Mouse (Mus musculus): ENCODE data around the gene Zbtb46.
"Not testable (repeated sequence)": the region's sequence is repeated elsewhere in the genome, so short reads cannot be mapped to it uniquely, and the experiment has no call there.

Gene Zbtb46

GRCm38 (mm10) chr2:181459153-181459672, at the start of gene Zbtb46:
Gene Zbtb46 (minus strand): TSS chr2:181459426.
- peak; percentile 66 for DNase-seq (ENCODE audit: low read depth, low spot score)

DNA sequence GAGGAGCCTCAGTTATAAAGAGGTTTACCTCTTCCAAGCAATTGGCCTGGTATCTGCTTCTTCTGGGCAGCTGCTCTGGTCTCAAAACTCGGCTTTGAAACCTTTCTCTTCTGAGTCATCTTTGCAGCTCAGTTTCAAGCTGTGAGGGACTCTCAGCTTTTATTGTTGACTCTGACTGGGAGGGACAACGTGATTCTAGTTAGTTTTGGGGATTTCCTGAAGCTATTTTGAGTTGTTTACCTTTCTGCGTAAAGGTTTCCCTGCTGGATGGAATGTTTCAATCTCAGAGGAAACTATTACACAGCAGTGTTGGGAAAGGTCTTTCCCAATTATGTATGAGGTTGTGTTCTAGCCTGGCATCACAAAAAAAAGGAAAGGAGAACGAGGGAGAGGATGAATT, 39.4 kb upstream of the Zbtb46 start:
- DNase-seq (ENCODE audit: low read depth, low spot score), result no peak

- peak; percentile 49 for DNase-seq (ENCODE audit: low read depth, low spot score)
These were observed 38.3 kb upstream of the Zbtb46 start for GRCm38 (mm10) chr2:181497548-181497875.

DNA sequence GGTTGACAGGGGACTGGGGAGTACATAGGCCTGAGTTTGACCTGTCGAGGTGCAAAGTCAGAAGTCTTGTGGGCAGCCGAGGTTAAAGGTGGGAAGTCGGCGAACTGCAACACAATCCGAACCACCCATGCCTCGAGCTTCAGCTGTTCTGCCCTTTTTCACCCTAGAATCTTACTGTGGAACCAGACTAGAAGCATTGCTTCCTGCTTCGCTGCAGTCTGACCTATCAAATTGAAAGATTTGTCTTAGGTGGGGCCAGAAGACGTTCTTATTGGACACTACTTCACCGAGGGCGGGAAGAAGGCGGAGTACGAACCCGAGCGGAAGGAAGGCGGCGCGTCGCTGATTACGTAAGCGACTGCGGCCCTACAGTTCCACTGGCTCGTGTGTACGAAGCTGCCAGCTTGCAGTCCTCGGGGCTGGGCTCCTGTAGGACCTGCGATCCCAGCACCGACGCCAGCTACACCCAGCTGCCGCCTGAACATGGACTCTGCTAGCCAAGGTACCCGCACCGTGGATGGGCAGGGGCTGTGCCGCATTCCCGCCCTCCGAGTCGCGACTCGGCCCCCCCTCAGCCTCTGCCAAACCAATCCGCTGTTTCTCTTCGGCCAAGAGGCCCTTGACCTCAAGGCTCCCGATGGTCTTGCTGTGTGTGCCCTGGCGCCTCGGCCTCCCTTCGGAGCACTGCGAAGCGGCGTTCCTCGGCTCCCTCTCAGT, 37.8 kb upstream of the Zbtb46 start, which contains the start of gene Tpd52l2:
Gene Tpd52l2 (plus strand): TSS at position 312 of the 717 bp plus-strand sequence.
- DNase-seq (ENCODE audit: low read depth, low spot score), result peak; percentile 97

- DNase-seq (ENCODE audit: low read depth, low spot score), result no peak
These were observed 37.1 kb upstream of the Zbtb46 start for GRCm38 (mm10) chr2:181496281-181496680.

DNA sequence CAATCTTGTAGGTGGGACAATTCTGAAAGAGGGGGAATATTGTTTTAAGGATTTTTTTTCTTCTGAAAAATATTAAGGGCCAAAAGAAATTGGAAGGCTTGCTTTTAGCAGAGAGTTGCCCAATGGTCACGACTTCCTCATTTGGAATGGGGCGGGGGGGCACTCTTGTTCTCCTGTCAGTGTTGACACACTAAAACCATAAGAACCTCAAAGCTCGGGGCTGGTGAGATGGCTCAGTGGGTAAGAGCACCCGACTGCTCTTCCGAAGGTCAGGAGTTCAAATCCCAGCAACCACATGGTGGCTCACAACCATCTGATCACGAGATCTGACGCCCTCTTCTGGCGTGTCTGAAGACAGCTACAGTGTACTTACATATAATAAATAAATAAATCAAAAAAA, 36.6 kb upstream of the Zbtb46 start:
- DNase-seq (ENCODE audit: low read depth, low spot score), result not testable (repeated sequence)

GRCm38 (mm10) chr2:181494266-181494945, 35.2 kb upstream of the Zbtb46 start:
- no peak for DNase-seq (ENCODE audit: low read depth, low spot score)

GRCm38 (mm10) chr2:181493156-181493927, 34.1 kb upstream of the Zbtb46 start, which contains the start of gene Abhd16b:
Gene Abhd16b (plus strand): TSS chr2:181493206.
- no peak for DNase-seq (ENCODE audit: low read depth, low spot score)

DNA sequence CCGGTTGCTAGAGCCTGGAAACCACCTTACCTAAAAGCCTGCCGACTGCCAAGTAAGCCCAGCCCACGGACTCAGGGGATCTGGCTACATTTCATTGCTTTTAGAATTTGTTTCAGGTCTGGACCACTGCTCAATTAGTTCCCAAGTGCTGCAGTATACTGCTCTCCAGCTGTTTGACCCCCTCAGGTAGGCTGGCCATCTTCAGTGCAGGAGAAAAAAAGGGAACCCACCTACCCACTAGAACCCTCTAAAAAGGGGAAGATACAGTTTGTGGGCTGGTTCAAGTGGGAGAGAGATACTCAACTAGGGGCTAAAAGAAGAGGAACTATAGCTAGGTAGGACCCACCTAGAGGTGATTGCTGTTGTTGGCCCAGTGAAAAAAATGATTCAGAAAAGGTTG, 33.0 kb upstream of the Zbtb46 start:
- DNase-seq (ENCODE audit: low read depth, low spot score), result no peak

GRCm38 (mm10) chr2:181491432-181492205, 32.4 kb upstream of the Zbtb46 start:
- no peak for DNase-seq (ENCODE audit: low read depth, low spot score)

- peak; percentile 43 for DNase-seq (ENCODE audit: low read depth, low spot score)
These were observed 28.4 kb upstream of the Zbtb46 start for GRCm38 (mm10) chr2:181487338-181488277.

GRCm38 (mm10) chr2:181485741-181486140, 26.5 kb upstream of the Zbtb46 start:
- no peak for DNase-seq (ENCODE audit: low read depth, low spot score)

GRCm38 (mm10) chr2:181484456-181485233, 25.4 kb upstream of the Zbtb46 start:
- no peak for DNase-seq (ENCODE audit: low read depth, low spot score)

GRCm38 (mm10) chr2:181483562-181484318, 24.5 kb upstream of the Zbtb46 start:
- DNase-seq (ENCODE audit: low read depth, low spot score), result no peak

GRCm38 (mm10) chr2:181483120-181483519, 23.9 kb upstream of the Zbtb46 start:
- no peak for DNase-seq (ENCODE audit: low read depth, low spot score)

GRCm38 (mm10) chr2:181472256-181472827, 13.1 kb upstream of the Zbtb46 start:
- no peak for DNase-seq (ENCODE audit: low read depth, low spot score)

DNA sequence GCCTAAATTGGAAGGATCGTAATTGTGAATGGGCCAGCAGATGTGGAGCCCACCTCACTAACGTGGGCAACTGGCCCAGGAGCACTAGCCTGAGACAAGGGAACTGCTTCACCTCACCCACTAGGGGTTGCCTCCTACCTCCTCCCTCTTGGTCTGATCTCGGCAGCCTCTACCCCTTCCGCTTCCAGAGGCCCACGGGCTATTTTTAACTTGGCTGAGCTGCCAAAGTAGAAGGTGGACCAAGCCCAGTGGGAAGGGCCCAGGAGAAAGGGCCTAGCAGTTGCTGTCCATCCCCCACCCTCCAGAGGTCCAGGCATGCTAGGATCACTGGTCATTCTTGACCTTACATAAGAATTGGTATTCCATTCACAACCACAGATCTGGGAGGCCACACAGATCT, 12.0 kb upstream of the Zbtb46 start:
- DNase-seq (ENCODE audit: low read depth, low spot score), result peak; percentile 80

DNA sequence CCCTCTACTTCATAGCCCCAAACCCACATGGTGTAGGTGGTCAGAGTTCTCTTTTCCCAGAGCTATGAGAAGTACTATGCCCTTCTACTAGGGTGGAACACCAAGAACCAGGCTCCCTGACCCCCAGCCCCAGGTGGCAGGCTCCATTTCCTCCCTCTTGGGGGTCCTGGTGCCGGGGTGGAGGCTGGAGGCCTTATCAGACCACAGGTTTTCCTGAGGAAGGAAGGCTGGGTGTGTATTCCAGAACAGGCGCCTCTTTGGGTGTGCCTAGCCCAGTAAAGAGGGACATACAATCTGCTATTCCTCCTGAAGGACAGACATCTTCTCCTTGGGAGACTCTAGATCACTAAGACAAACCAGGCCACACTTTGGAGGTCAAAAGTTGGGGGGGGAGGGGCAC, 11.1 kb upstream of the Zbtb46 start:
- DNase-seq (ENCODE audit: low read depth, low spot score), result no peak

All from skeletal muscle tissue, adult 2 months (tissue).